Mouse (Mus musculus) embryonic facial prominence, embryonic 13.5 days (tissue): Measurements from ENCODE around the gene Milr1. TPM values are rescaled to one million over a fixed set of nuclear protein-coding genes. Genes with fewer than 3 reads are reported as not detected.
A peak's percentile ranks its signal among the peaks of the same experiment; 100 is the strongest.

ENCODE experiments used
- ATAC-seq: fragments of 200-750 bp; cut with Nextera tagmentation; 2 replicates; pipeline ENCODE4 v1.8.0; 2017; ENCODE audit warnings: low read depth; ENCODE audit not compliant: insufficient number of reproducible peaks, insufficient read depth, low FRiP score, low TSS enrichment
- H3K27ac ChIP-seq: fragments of 300-500 bp; sonication (generic); 2 replicates; pipeline ENCODE4 v1.5.1; 2015; ENCODE audit warnings: moderate library complexity, mild to moderate bottlenecking, inconsistent platforms
- H3K27me3 ChIP-seq: fragments of 300-500 bp; sonication (generic); 2 replicates; pipeline ENCODE4 v1.6.1; 2015; ENCODE audit warnings: mild to moderate bottlenecking, inconsistent platforms
- H3K36me3 ChIP-seq: fragments of 300-500 bp; sonication (generic); 2 replicates; pipeline ENCODE4 v1.6.1; 2015; ENCODE audit warnings: mild to moderate bottlenecking, inconsistent platforms
- H3K4me1 ChIP-seq: fragments of 300-500 bp; sonication (generic); 2 replicates; pipeline ENCODE4 v1.6.1; 2015; ENCODE audit warnings: inconsistent platforms
- H3K4me2 ChIP-seq: fragments of 300-500 bp; sonication (generic); 2 replicates; pipeline ENCODE4 v1.6.1; 2015; ENCODE audit warnings: moderate library complexity, mild to moderate bottlenecking, inconsistent platforms
- H3K4me3 ChIP-seq: fragments of 300-500 bp; sonication (generic); 2 replicates; pipeline ENCODE4 v1.5.1; 2015; ENCODE audit warnings: mild to moderate bottlenecking, inconsistent platforms
- H3K9ac ChIP-seq: fragments of 300-500 bp; sonication (generic); 2 replicates; pipeline ENCODE4 v1.6.1; 2015; ENCODE audit warnings: mild to moderate bottlenecking, inconsistent platforms
- H3K9me3 ChIP-seq: fragments of 300-500 bp; sonication (generic); 2 replicates; pipeline ENCODE4 v1.6.1; 2016; ENCODE audit warnings: inconsistent platforms
- WGBS: fragments of 180-500 bp; shearing (Covaris S2); methylation state at CpG from one replicate; pipeline ENCODE4 v1.1.7; 2015; ENCODE audit warnings: mixed read lengths; 5-methylcytosine and 5-hydroxymethylcytosine counted together
- polyA plus RNA-seq: library from polyadenylated mRNA; unstranded; fragments of >200 nt; fragmentation: Nextera tagmentation; extraction: Ambion mirVana; gene quantifications from 2 replicates; pipeline ENCODE4 v1.2.1, GENCODE M21; 2015

The Milr1 gene
- polyA plus RNA-seq, result 1.9 and 2.3 TPM in 2 replicates

DNA sequence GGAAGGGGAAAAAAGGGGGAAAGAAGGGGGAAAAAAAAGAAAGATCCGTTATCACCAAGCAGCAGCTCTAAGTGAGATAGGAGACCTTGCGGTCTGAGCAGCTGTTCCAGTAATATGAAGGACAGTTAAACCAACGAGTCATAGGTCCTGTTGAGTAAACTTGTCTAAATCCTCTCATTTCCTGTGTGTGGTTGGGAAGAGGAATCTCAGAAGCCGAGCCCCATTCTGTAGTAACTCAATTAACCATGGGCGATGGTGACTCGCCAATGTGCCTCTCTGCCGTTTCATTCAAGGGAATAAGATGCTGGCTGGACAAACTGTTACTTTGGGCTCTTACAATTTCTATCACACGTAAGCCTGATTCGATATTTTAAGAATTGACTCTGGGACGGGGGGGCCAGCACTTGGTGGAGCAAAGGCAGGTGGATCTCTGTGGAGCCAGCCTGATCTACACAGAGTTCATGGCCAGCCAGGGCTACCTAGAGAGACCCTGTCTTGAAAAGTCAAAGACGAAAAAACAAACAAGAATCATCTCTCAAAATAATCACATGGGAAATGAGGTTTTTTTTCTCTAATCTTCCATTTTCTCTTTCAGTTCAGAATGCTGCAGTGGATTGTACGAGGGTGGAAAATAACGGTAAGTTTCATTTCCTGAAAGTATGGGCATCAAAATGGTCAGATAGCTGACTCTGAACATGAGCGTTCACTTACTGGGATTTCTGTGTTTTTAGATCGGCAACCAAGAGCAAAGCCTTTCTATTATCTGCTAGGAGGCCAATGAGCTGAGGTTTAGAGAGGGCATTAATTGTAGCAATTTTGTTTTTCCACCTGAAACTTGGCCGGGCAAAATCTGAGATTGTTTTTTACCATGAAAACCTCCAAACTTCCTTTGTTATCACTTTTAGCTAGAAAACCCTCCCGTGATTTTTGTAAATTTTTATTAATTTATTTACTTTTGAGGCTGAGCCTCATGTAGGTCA is at the start of gene Milr1:
TSS of gene Milr1 (plus strand) at position 188 of the 980 bp plus-strand sequence.
- no peak within 1 kb of the TSS for H3K4me2 ChIP-seq
- H3K27ac ChIP-seq, result no peak within 1 kb of the TSS
- no peaks in the 10 kb centered on the region for H3K36me3 ChIP-seq
- no peak within 1 kb of the TSS for H3K9ac ChIP-seq
- H3K27me3 ChIP-seq, result no peaks in the 10 kb centered on the region
- no peaks in the 10 kb centered on the region for H3K4me1 ChIP-seq
- H3K9me3 ChIP-seq, result no peaks in the 10 kb centered on the region
- no peak for ATAC-seq
- 85% methylated on average over 17 of the region's 17 CpGs for whole genome bisulfite sequencing
- no peak within 1 kb of the TSS for H3K4me3 ChIP-seq

DNA sequence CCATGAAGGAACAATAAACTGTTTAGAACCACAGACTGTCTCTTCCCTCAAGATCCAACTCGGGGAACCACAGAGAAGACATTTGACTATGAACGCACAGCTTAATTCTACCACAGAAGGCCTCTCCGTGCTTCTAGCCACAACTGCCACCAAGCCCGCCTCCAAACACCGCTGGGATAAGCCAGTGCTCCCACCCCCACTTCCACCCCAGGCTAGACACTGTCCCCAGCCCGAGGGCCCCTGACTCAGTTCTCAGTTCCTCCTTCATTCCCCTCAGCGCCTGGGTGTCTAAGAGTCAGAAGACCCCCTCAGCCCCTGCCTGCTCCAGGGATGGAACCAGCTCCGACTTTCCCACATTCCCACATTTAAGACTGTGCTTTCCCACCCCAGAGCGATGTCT is 49.4 kb upstream of the Milr1 start:
- no peak overlapping the region for H3K27ac ChIP-seq
- H3K36me3 ChIP-seq, result no peaks in the 10 kb centered on the region
- WGBS, result 66% methylated on average over 9 of the region's 9 CpGs
- H3K9me3 ChIP-seq, result no peaks in the 10 kb centered on the region
- H3K9ac ChIP-seq, result no peak overlapping the region
- no peak overlapping the region for H3K4me2 ChIP-seq
- H3K4me1 ChIP-seq, result peaks cover 12% of the 10 kb centered on the region; the same call in 1 of the 2 replicates
- no peak for ATAC-seq
- no peak overlapping the region for H3K4me3 ChIP-seq
- no peaks in the 10 kb centered on the region for H3K27me3 ChIP-seq

- H3K27me3 ChIP-seq, result no peaks in the 10 kb centered on the region
- no peak overlapping the region for H3K27ac ChIP-seq
- ATAC-seq, result no peak
- H3K4me2 ChIP-seq, result no peak overlapping the region
- no peak overlapping the region for H3K4me3 ChIP-seq
- H3K36me3 ChIP-seq, result no peaks in the 10 kb centered on the region
- WGBS, result 78% methylated on average over 3 of the region's 3 CpGs
- peaks cover 22% of the 10 kb centered on the region for H3K4me1 ChIP-seq
- no peak overlapping the region for H3K9ac ChIP-seq
- no peaks in the 10 kb centered on the region for H3K9me3 ChIP-seq
Observed at GRCm38 (mm10) chr11:106702584-106702983, 48.4 kb upstream of the Milr1 start.

- Histone ChIP-seq H3K4me3 (no peak overlapping the region), H3K4me2 (no peak overlapping the region), H3K4me1 (peaks cover 25% of the 10 kb centered on the region), H3K9ac (no peak overlapping the region), H3K36me3 (no peaks in the 10 kb centered on the region), H3K9me3 (no peaks in the 10 kb centered on the region), H3K27ac (no peak overlapping the region), H3K27me3 (no peaks in the 10 kb centered on the region)
- no peak for ATAC-seq
- WGBS, result 92% methylated on average over 7 of the region's 7 CpGs
Observed at GRCm38 (mm10) chr11:106703931-106704330, 47.1 kb upstream of the Milr1 start.

- H3K4me2 ChIP-seq, result no peak overlapping the region
Observed at GRCm38 (mm10) chr11:106704399-106705111, 46.5 kb upstream of the Milr1 start.

GRCm38 (mm10) chr11:106706212-106706611 is 44.8 kb upstream of the Milr1 start:
- H3K27me3 ChIP-seq, result no peaks in the 10 kb centered on the region
- H3K9me3 ChIP-seq, result no peaks in the 10 kb centered on the region
- H3K27ac ChIP-seq, result no peak overlapping the region
- H3K36me3 ChIP-seq, result no peaks in the 10 kb centered on the region
- no peak overlapping the region for H3K4me3 ChIP-seq
- peaks cover 33% of the 10 kb centered on the region for H3K4me1 ChIP-seq
- no peak overlapping the region for H3K4me2 ChIP-seq
- ATAC-seq, result no peak
- WGBS, result 15% methylated on average over 4 of the region's 4 CpGs
- H3K9ac ChIP-seq, result no peak overlapping the region

More at GRCm38 (mm10) chr11:106704399-106705111, 46.5 kb upstream of the Milr1 start:
- Histone ChIP-seq H3K9me3 (no peaks in the 10 kb centered on the region), H3K4me1 (peaks cover 30% of the 10 kb centered on the region), H3K4me3 (no peak overlapping the region), H3K27me3 (no peaks in the 10 kb centered on the region), H3K27ac (no peak overlapping the region), H3K36me3 (no peaks in the 10 kb centered on the region), H3K9ac (no peak overlapping the region)
- ATAC-seq, result no peak
- WGBS, result 68% methylated on average over 9 of the region's 9 CpGs

DNA sequence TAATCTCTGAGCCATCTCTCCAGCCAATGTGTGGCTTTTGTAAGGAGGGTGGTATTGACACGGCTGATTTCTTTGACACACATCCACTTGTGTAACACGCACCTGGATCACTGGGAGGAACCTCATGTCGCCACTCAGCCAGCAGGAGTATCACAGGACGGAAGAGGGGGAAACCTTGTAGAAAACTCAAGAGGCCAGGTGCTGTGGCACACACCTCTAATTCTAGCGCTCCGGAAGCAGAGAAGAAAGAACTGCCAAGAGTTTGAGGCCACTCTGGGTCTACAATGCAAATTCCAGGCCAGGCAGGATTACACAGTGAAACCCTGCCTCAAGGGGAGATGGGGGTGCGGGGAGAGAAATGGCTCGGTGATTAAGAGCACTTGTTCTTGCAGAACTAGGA is 43.9 kb upstream of the Milr1 start:
- WGBS, result 52% methylated on average over 8 of the region's 8 CpGs
- H3K9ac ChIP-seq, result no peak overlapping the region
- H3K9me3 ChIP-seq, result no peaks in the 10 kb centered on the region
- ATAC-seq, result no peak
- no peaks in the 10 kb centered on the region for H3K36me3 ChIP-seq
- no peak overlapping the region for H3K4me2 ChIP-seq
- no peak overlapping the region for H3K27ac ChIP-seq
- H3K4me3 ChIP-seq, result no peak overlapping the region
- H3K27me3 ChIP-seq, result no peaks in the 10 kb centered on the region
- peaks cover 33% of the 10 kb centered on the region for H3K4me1 ChIP-seq

DNA sequence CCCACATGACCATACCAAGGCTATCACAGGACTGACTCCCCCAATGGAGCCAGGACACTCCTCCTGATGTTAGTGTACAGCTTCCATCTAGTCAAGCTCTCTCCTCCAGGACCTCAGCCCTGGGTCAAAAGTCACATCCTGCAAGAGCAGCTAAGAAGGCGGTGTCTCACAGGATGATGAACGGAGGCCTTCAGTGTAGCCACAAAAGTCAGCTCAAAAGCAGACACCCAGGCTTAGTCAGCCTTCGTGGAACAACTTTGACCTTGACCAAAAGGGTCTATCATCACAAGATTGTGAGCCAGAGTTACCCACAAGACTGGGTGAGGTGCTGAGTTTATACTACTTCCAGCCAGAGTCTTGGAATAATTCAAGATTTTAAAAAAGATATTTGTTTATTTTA is 43.2 kb upstream of the Milr1 start:
- H3K36me3 ChIP-seq, result no peaks in the 10 kb centered on the region
- no peak overlapping the region for H3K9ac ChIP-seq
- ATAC-seq, result no peak
- WGBS, result 65% methylated on average over 3 of the region's 3 CpGs
- H3K27me3 ChIP-seq, result no peaks in the 10 kb centered on the region
- no peak overlapping the region for H3K4me2 ChIP-seq
- H3K27ac ChIP-seq, result no peak overlapping the region
- peaks cover 33% of the 10 kb centered on the region for H3K4me1 ChIP-seq
- H3K9me3 ChIP-seq, result no peaks in the 10 kb centered on the region
- H3K4me3 ChIP-seq, result no peak overlapping the region

DNA sequence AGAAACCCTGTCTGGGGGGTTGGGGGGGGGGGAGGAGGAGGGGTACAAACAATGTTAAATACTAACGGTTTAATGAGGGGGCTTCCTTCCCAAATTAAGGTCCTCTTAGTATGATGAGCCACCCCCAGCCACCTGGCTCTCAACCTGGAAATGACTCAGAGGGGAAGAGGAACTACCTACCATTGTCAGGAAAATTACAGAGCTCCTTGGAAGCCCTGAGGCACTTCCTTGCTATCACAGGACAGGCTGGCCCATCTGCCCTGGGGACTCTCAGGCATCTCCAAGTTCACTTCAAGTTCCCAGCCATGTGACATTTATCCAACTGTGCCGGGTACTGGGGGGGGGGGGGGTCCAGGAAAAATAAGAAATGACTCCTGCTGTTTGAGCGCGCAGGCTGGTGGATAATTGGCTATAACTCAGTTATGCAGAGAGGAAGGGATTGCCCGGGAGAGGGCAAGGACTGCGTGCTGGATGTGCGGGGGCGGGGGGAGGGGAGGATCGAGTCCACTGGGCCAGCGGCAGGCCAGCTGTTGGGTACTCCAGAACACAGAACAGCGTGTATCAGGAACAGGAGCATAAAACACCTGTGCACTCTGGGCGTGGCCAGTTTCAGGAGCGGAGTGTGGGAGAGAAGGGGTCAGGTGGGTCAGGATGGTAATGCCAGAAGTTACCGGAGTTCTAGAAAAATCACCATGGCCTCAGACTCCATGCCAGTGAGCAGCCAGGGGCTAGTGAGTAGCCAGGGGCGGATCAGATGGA is 41.6 kb upstream of the Milr1 start:
- no peak overlapping the region for H3K9ac ChIP-seq
- peaks cover 33% of the 10 kb centered on the region for H3K4me1 ChIP-seq
- H3K9me3 ChIP-seq, result no peaks in the 10 kb centered on the region
- H3K36me3 ChIP-seq, result no peaks in the 10 kb centered on the region
- H3K27ac ChIP-seq, result no peak overlapping the region
- no peak overlapping the region for H3K4me3 ChIP-seq
- 21% methylated on average over 15 of the region's 15 CpGs for WGBS
- ATAC-seq, result no peak
- H3K27me3 ChIP-seq, result no peaks in the 10 kb centered on the region
- peak overlapping the region; percentile 37; the same call in 1 of the 2 replicates for H3K4me2 ChIP-seq

- Histone ChIP-seq H3K4me1 (peaks cover 33% of the 10 kb centered on the region), H3K27me3 (no peaks in the 10 kb centered on the region), H3K36me3 (no peaks in the 10 kb centered on the region), H3K4me3 (no peak overlapping the region), H3K9ac (no peak overlapping the region), H3K9me3 (no peaks in the 10 kb centered on the region), H3K4me2 (no peak overlapping the region), H3K27ac (no peak overlapping the region)
- 69% methylated on average over 5 of the region's 5 CpGs for WGBS
- no peak for ATAC-seq
Observed at GRCm38 (mm10) chr11:106710789-106711188, 40.2 kb upstream of the Milr1 start.

DNA sequence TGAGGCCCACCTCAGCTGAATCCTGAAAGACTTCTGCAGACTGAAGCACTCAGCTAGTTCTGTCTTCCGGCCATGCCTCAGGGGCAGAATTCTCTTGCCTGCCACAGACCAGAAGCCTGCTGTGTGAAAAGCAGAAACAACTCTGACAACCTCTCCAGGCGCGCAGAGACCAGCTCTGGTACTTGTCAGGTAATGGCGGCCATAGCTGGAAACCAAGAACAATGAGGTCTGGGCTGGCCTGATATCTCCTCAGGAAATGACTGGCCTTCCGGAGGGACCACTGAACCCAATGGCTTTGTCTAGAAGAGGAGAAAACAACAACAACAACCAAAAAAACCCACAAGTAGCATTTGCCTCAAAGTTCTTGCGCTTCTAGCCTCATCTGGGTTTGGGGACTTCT is 36.0 kb upstream of the Milr1 start:
- H3K4me1 ChIP-seq, result 0 out of 2 replicates have a peak, but pooled peaks cover 4% of the 10 kb centered on the region
- no peak overlapping the region for H3K4me2 ChIP-seq
- no peaks in the 10 kb centered on the region for H3K27me3 ChIP-seq
- no peaks in the 10 kb centered on the region for H3K36me3 ChIP-seq
- H3K9me3 ChIP-seq, result no peaks in the 10 kb centered on the region
- H3K27ac ChIP-seq, result peak overlapping the region; percentile 75
- ATAC-seq, result no peak
- 0 out of 2 replicates have a peak overlapping the region, but pooled peaks have one; percentile 5 for H3K4me3 ChIP-seq
- WGBS, result 67% methylated on average over 6 of the region's 6 CpGs
- H3K9ac ChIP-seq, result no peak overlapping the region
